Mouse (Mus musculus) v-Abl transformed pro-B cells (cell line): Measurements from ENCODE around the gene Ski.

Source experiments
- in situ Hi-C, 2 experiments: fragments of 400-800 bp; cut with MboI; formaldehyde crosslinking; loops; one replicate each; pipeline ENCODE4 v1.15.1; 2025; ENCODE audit not compliant: unreplicated experiment in 2 of 2

The Ski gene

GRCm38 (mm10) chr4:155187192-155187674, 35.2 kb downstream of the Ski start:
- in situ Hi-C loops = no loop called here

- in situ Hi-C loops = no loop called here
These were observed 36.5 kb downstream of the Ski start for GRCm38 (mm10) chr4:155185845-155186244.

GRCm38 (mm10) chr4:155184248-155185070, 37.9 kb downstream of the Ski start:
- in situ Hi-C loops = no loop called here

- in situ Hi-C loops = no loop called here
These were observed 39.2 kb downstream of the Ski start for GRCm38 (mm10) chr4:155183201-155183600.

GRCm38 (mm10) chr4:155178981-155179512, 43.3 kb downstream of the Ski start:
- in situ Hi-C loops = no loop called here

GRCm38 (mm10) chr4:155178274-155178673, 44.1 kb downstream of the Ski start:
- in situ Hi-C loops = no loop called here

- in situ Hi-C loops = no loop called here
These were observed 46.2 kb downstream of the Ski start for GRCm38 (mm10) chr4:155176210-155176609.

GRCm38 (mm10) chr4:155173822-155174785, 48.3 kb downstream of the Ski start:
- in situ Hi-C loops = no loop called here

GRCm38 (mm10) chr4:155172909-155173821, 49.2 kb downstream of the Ski start:
- in situ Hi-C loops = no loop called here

- in situ Hi-C loops = no loop called here
These were observed 50.3 kb downstream of the Ski start for GRCm38 (mm10) chr4:155171961-155172533.

GRCm38 (mm10) chr4:155170614-155171212, 51.7 kb downstream of the Ski start:
- in situ Hi-C loops = no loop called here

GRCm38 (mm10) chr4:155168835-155169252, 53.5 kb downstream of the Ski start:
- in situ Hi-C loops = no loop called here

- in situ Hi-C loops = no loop called here
These were observed 56.5 kb downstream of the Ski start for GRCm38 (mm10) chr4:155165861-155166260.

GRCm38 (mm10) chr4:155164550-155164949, 57.8 kb downstream of the Ski start:
- in situ Hi-C loops = no loop called here

- in situ Hi-C loops = no loop called here
These were observed 58.7 kb downstream of the Ski start for GRCm38 (mm10) chr4:155163685-155164084.

- in situ Hi-C loops = no loop called here
These were observed 59.1 kb downstream of the Ski start for GRCm38 (mm10) chr4:155163320-155163651.

GRCm38 (mm10) chr4:155162433-155163319, 59.7 kb downstream of the Ski start:
- in situ Hi-C loops = no loop called here

- in situ Hi-C loops = no loop called here
These were observed 63.9 kb downstream of the Ski start for GRCm38 (mm10) chr4:155158543-155158917.
